Mouse (Mus musculus) lung, postnatal 0 days (tissue): ENCODE measurements around the gene Fam219b.

Source experiments
- CTCF ChIP-seq: IDR thresholded peaks from 2 replicates; pipeline ENCODE4 v1.5.1; 2016; ENCODE audit warnings: antibody characterized with exemption, mild to moderate bottlenecking
- EP300 ChIP-seq: IDR thresholded peaks from 2 replicates; pipeline ENCODE4 v1.6.1; 2016; ENCODE audit warnings: antibody characterized with exemption, mild to moderate bottlenecking, control low read depth

- TF ChIP-seq CTCF, result no peak
- TF ChIP-seq EP300, result no peak
Measured at GRCm38 (mm10) chr9:57537728-57538181, 427 bp downstream of the Fam219b start.
